Mouse (Mus musculus) B cell, adult 2 months (primary cell): ENCODE measurements around the gene Pfn2.
A peak's percentile ranks its signal among the peaks of the same experiment; 100 is the strongest.
"Not testable (repeated sequence)": the region's sequence is repeated elsewhere in the genome, so short reads cannot be mapped to it uniquely, and the experiment has no call there.

Experiments used
- DNase-seq, 2 experiments: peaks; one replicate each; pipeline ENCODE4 v3.0.0; 2022

Gene Pfn2

DNA sequence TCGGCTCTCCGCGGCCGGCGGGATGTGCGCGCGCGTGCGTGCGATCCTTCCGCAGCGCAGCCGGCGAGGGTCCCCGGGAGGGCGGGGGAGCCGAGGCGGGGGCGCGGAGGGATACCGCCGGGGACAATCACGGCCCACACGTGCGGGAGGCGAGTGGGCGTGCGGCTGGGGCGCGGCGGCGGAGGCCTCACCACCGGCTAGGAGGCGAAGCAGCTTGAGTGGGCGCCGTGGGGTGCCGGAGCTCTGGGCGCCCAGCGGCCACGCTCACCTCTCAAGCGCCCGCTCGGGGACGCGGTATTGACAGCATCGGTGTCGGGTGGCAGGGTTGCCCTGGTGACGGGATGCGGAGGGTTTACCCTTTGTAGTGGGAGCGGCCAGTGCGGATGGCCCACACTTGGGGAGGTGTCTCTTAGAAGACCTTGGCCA, at the start of gene Pfn2:
Pfn2 (minus strand) TSS at position 320 of the 426 bp plus-strand sequence.
- peak; percentile 72 to 75 for DNase-seq

DNA sequence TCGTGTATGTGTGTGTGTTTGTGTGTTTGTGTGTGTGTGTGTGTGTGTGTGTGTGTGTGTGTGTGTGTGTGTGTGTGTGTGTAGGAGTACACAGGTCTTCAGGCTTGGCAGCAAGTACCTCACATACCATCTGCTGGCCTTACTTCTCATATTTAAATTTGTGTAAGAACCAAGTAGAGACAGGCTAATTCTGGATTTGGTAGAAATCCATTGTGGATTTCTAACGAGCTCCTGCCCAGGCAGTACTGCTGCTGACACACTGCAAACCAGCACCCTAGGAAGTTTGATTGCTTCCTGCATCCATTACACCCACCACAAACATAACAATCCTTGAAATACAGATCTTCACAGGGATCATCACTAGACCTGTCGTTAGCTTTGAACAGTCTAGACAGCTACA, 35.1 kb upstream of the Pfn2 start:
- DNase-seq: no peak

GRCm38 (mm10) chr3:57846912-57847759, 743 bp downstream of the Pfn2 start:
- peak; percentile 47 to 57 for DNase-seq

- DNase-seq: no peak
These were observed 1.3 kb downstream of the Pfn2 start for GRCm38 (mm10) chr3:57846662-57846911.

DNA sequence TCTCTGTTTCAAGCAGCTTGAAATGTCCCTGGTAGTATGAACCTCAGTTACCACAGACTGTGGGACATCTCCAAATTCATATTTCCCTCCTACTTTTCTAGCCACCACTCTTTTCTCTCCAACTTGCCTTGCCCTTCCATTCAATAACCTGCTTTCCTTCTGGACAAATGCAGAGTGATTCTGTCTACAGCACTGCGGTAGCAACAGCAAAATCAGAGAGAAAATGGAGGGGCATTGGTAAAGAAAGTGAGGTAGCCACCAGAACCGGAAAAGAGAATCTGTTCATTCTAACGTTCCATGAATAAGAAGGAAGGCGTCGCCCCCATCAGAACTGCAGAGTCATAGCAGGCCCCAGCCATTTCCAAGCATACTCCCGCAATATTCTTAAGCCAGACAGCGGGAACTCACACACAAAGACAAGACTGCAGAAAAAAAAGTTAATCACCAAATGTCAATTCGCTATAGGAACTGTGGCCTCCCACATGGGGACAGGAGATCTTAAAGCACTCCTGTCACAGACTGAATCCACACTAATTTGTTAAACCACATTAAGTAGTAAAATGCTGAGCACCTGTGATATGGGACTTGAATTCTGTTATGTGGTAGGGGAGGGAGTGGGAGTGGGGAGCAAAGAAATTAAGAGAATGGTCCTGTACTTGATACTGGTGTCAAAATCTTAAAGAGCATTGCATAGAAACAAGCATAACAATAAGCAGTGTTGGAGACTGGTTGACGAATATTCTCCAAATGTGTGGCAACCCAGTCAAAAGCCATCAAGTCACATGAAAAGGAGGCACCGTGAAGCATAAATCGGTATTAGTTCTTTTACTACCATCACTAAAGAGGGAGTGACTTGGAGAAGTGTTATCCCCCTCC, 1.9 kb downstream of the Pfn2 start:
- DNase-seq: no peak

DNA sequence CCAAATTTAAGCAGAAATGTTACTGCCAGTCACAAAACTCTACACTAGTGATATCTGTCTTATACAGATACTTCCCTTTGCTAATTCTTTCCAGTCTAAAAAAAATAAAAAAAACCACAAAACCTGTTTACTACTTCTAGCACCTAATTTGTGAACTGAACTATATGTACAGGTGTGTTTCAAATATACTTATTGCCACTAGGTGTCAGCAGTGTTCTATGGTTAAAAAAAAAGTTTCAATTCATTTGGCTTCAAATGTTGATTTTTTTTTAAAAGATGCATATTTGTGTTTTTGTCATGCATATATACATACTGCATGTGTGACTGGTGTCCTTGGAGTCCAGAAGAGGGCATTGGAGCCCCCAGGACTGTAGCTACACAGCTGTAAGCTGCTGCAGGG, 4.1 kb downstream of the Pfn2 start:
- DNase-seq: peak in 1 of 2 experiments; percentile 5

DNA sequence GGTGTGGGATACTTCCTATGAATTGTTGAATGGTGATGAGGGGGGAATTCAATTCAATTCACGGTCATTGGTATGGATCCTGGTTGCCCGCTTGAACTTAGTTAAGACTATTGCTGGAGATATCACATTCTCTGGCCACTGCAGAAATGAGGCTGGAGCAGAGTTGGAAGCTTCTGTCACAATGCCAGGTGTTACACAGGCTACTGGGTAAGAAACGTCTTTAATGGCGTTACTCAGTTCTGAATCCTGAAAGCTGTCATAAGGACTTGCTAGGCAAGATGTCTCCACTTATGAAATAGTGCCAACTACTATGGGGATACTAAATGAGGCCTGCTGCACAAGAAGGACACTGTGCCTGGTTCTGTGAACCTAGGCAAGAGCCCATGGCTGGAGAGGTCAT, 11.0 kb downstream of the Pfn2 start:
- no peak for DNase-seq

DNA sequence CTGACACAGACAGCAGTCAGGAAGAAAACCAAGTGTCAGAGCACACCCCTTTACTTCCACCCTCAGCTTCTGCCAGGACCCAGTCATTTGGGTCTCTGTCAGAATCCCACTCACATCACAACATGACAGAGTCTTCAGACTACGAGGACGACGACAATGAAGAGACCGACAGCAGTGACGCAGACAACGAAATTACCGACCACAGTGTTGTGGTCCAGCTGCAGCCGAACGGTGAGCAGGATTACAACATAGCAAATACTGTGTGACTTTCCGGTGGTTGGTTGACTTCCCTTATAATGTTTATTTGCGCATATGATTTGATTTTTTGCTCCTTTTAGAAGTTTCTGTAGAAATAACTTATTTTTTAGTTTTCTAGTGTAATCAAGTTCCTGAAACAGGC, 14.3 kb downstream of the Pfn2 start:
- no peak for DNase-seq

GRCm38 (mm10) chr3:57825866-57826265, 22.0 kb downstream of the Pfn2 start:
- DNase-seq: no peak

- no peak for DNase-seq
These were observed 32.4 kb downstream of the Pfn2 start for GRCm38 (mm10) chr3:57815447-57815846.

GRCm38 (mm10) chr3:57795071-57795470, 52.8 kb downstream of the Pfn2 start:
- not testable (repeated sequence) for DNase-seq
